Mouse (Mus musculus) myocyte (in vitro differentiated cells): ENCODE measurements around the gene Ocel1. TPM values are rescaled to one million over a fixed set of nuclear protein-coding genes. Genes with fewer than 3 reads are reported as not detected.

Experiments used
- H3K27me3 ChIP-seq: one replicate; pipeline ENCODE4 v1.6.1; 2011; ENCODE audit not compliant: control insufficient read depth, insufficient read depth, insufficient read length
- H3K36me3 ChIP-seq: one replicate; pipeline ENCODE4 v1.6.1; 2011; ENCODE audit not compliant: control insufficient read depth, insufficient read depth
- H3K4me2 ChIP-seq: one replicate; pipeline ENCODE4 v1.6.1; 2011; ENCODE audit warnings: low read depth, control low read depth
- H3K4me3 ChIP-seq: one replicate; pipeline ENCODE4 v1.5.1; 2011; ENCODE audit warnings: mild to moderate bottlenecking, control low read depth, moderate library complexity
- H3K79me2 ChIP-seq: one replicate; pipeline ENCODE4 v1.6.1; 2011; ENCODE audit not compliant: control insufficient read depth, insufficient read depth
- H3ac ChIP-seq: one replicate; pipeline ENCODE4 v1.6.1; 2011; ENCODE audit not compliant: control insufficient read depth, insufficient read length
- CEBPB ChIP-seq: IDR thresholded peaks from 2 replicates; pipeline ENCODE4 v1.6.1; 2011; ENCODE audit warnings: mild to moderate bottlenecking, moderate library complexity; ENCODE audit not compliant: poor library complexity, insufficient read depth, severe bottlenecking
- E2F4 ChIP-seq: IDR thresholded peaks from one replicate; pipeline ENCODE4 v1.6.1; 2011; ENCODE audit warnings: mild to moderate bottlenecking, control low read depth, moderate library complexity; ENCODE audit not compliant: insufficient read depth
- MAX ChIP-seq: IDR thresholded peaks from one replicate; pipeline ENCODE4 v1.6.1; 2011; ENCODE audit warnings: low read depth, mild to moderate bottlenecking, control low read depth
- MYOD1 ChIP-seq, 3 experiments: IDR thresholded peaks; one replicate each; pipeline ENCODE4 v1.6.1; 2011; ENCODE audit warnings: control low read depth in 2 of 3, low read depth in 2 of 3, mild to moderate bottlenecking in 2 of 3, moderate library complexity in 1 of 3; ENCODE audit not compliant: insufficient read length in 2 of 3, control insufficient read depth in 1 of 3
- MYOG ChIP-seq, 3 experiments: IDR thresholded peaks; one replicate each; pipeline ENCODE4 v1.6.1; 2011; ENCODE audit warnings: control low read depth in 2 of 3, low read depth in 2 of 3, mild to moderate bottlenecking in 2 of 3; ENCODE audit not compliant: insufficient read length in 2 of 3, control insufficient read depth in 1 of 3, insufficient read depth in 1 of 3
- POLR2AphosphoS2 ChIP-seq: IDR thresholded peaks from one replicate; pipeline ENCODE4 v1.6.1; 2011; ENCODE audit warnings: low read depth, control low read depth; ENCODE audit not compliant: insufficient read length
- REST ChIP-seq: IDR thresholded peaks from one replicate; pipeline ENCODE4 v1.6.1; 2011; ENCODE audit warnings: mild to moderate bottlenecking, control low read depth, moderate library complexity; ENCODE audit not compliant: insufficient read depth, insufficient read length
- SRF ChIP-seq: IDR thresholded peaks from one replicate; pipeline ENCODE4 v1.6.1; 2011; ENCODE audit warnings: low read depth; ENCODE audit not compliant: control insufficient read depth, insufficient read length
- TCF12 ChIP-seq: IDR thresholded peaks from one replicate; pipeline ENCODE4 v1.6.1; 2011; ENCODE audit warnings: mild to moderate bottlenecking, control low read depth; ENCODE audit not compliant: poor library complexity, insufficient read depth, severe bottlenecking
- TCF3 ChIP-seq: IDR thresholded peaks from one replicate; pipeline ENCODE4 v1.6.1; 2011; ENCODE audit warnings: low read depth, control low read depth; ENCODE audit not compliant: insufficient read length
- USF1 ChIP-seq: IDR thresholded peaks from one replicate; pipeline ENCODE4 v1.6.1; 2011; ENCODE audit warnings: low read depth, mild to moderate bottlenecking, control low read depth, moderate library complexity
- polyA plus RNA-seq: library from polyadenylated mRNA; unstranded; fragments of >200 nt; fragmentation: generic; extraction: Trizol; gene quantifications from one replicate; pipeline ENCODE4 v1.2.1, GENCODE M21; 2012; ENCODE audit warnings: missing spikeins

Ocel1 gene
- polyA plus RNA-seq, 1 experiment, result 15.2 TPM

- H3K4me3 ChIP-seq, result peak overlapping the region; percentile 82
- peaks cover 6% of the 10 kb centered on the region for H3K36me3 ChIP-seq
- peak overlapping the region; percentile 32 for H3ac ChIP-seq
- H3K27me3 ChIP-seq, result no peaks in the 10 kb centered on the region
- H3K4me2 ChIP-seq, result peak overlapping the region; percentile 95
- TF ChIP-seq E2F4 (no peak), SRF (no peak), MAX (no peak), POLR2AphosphoS2 (peak; percentile 22), MYOG (IDR thresholded peaks at IDR 0.05; ENCODE audit: control insufficient read depth in 1 of 3, insufficient read depth in 1 of 3, insufficient read length in 2 of 3, low read depth in 2 of 3) (no peak)
- H3K79me2 ChIP-seq, result no peaks in the 10 kb centered on the region
Observed at GRCm38 (mm10) chr8:71368366-71368765, 2.7 kb upstream of the Ocel1 start.

GRCm38 (mm10) chr8:71369040-71369718 is 1.9 kb upstream of the Ocel1 start:
- no peaks in the 10 kb centered on the region for H3K79me2 ChIP-seq
- H3ac ChIP-seq, result no peak overlapping the region
- no peak overlapping the region for H3K4me2 ChIP-seq
- no peak overlapping the region for H3K4me3 ChIP-seq
- peaks cover 7% of the 10 kb centered on the region for H3K36me3 ChIP-seq
- TF ChIP-seq TCF12 (no peak), E2F4 (no peak), MYOG (IDR thresholded peaks at IDR 0.05; ENCODE audit: control insufficient read depth in 1 of 3, insufficient read depth in 1 of 3, insufficient read length in 2 of 3, low read depth in 2 of 3) (no peak), SRF (no peak)
- no peaks in the 10 kb centered on the region for H3K27me3 ChIP-seq

GRCm38 (mm10) chr8:71370711-71371235 is 325 bp upstream of the Ocel1 start:
- no peak for TF ChIP-seq POLR2AphosphoS2
- Histone ChIP-seq H3ac (no peak overlapping the region), H3K4me2 (peak overlapping the region; percentile 73), H3K27me3 (no peaks in the 10 kb centered on the region), H3K36me3 (peaks cover 13% of the 10 kb centered on the region), H3K79me2 (no peaks in the 10 kb centered on the region), H3K4me3 (peak overlapping the region; percentile 26)

- Histone ChIP-seq H3K79me2 (no peaks in the 10 kb centered on the region), H3K36me3 (peaks cover 13% of the 10 kb centered on the region)
Observed at GRCm38 (mm10) chr8:71372427-71372826, 1.3 kb downstream of the Ocel1 start.

GRCm38 (mm10) chr8:71373000-71373399 is 1.9 kb downstream of the Ocel1 start:
- Histone ChIP-seq H3K79me2 (no peaks in the 10 kb centered on the region), H3K4me3 (no peak overlapping the region), H3K27me3 (no peaks in the 10 kb centered on the region), H3K36me3 (peaks cover 13% of the 10 kb centered on the region), H3K4me2 (no peak overlapping the region), H3ac (no peak overlapping the region)
- TF ChIP-seq SRF (no peak), MAX (no peak)

More at GRCm38 (mm10) chr8:71372427-71372826, 1.3 kb downstream of the Ocel1 start:
- TF ChIP-seq USF1 (no peak), POLR2AphosphoS2 (peak; percentile 64)
- H3K4me2 ChIP-seq, result no peak overlapping the region
- H3ac ChIP-seq, result no peak overlapping the region
- no peaks in the 10 kb centered on the region for H3K27me3 ChIP-seq
- H3K4me3 ChIP-seq, result no peak overlapping the region

- H3K79me2 ChIP-seq, result peaks cover 4% of the 10 kb centered on the region
- H3K4me2 ChIP-seq, result no peak overlapping the region
- peaks cover 13% of the 10 kb centered on the region for H3K36me3 ChIP-seq
- H3K4me3 ChIP-seq, result no peak overlapping the region
- TF ChIP-seq SRF, result no peak
- TF ChIP-seq CEBPB, result no peak
- TF ChIP-seq TCF12, result no peak
- peak; percentile 24 for TF ChIP-seq POLR2AphosphoS2
- no peak for TF ChIP-seq MYOD1 (IDR thresholded peaks at IDR 0.05; ENCODE audit: control insufficient read depth in 1 of 3, insufficient read length in 2 of 3, low read depth in 2 of 3)
- no peak for TF ChIP-seq REST
- no peak for TF ChIP-seq TCF3
- no peaks in the 10 kb centered on the region for H3K27me3 ChIP-seq
- H3ac ChIP-seq, result no peak overlapping the region
Observed at GRCm38 (mm10) chr8:71374616-71375206, 3.6 kb downstream of the Ocel1 start.
